Mouse (Mus musculus) intestine, embryonic 16.5 days (tissue): ENCODE results near the gene Man2a2. TPM values are rescaled to one million over a fixed set of nuclear protein-coding genes. Genes with fewer than 3 reads are reported as not detected.

Experiments
- ATAC-seq: fragments of 200-750 bp; cut with Nextera tagmentation; 2 replicates; pipeline ENCODE4 v1.8.0; 2017; ENCODE audit warnings: moderate TSS enrichment, moderate library complexity
- H3K27ac ChIP-seq: fragments of 300-500 bp; sonication (generic); 2 replicates; pipeline ENCODE4 v1.5.1; 2014; ENCODE audit warnings: mild to moderate bottlenecking, low read length
- H3K27me3 ChIP-seq: fragments of 300-500 bp; sonication (generic); replicated peaks from 2 replicates; pipeline ENCODE4 v1.6.1; 2014; ENCODE audit warnings: low read length, control low read depth, mixed read lengths; ENCODE audit not compliant: control insufficient read depth, insufficient read depth
- H3K36me3 ChIP-seq: fragments of 300-500 bp; sonication (generic); 2 replicates; pipeline ENCODE4 v1.6.1; 2014; ENCODE audit warnings: low read length, control low read depth; ENCODE audit not compliant: control insufficient read depth, insufficient read depth
- H3K4me1 ChIP-seq: fragments of 300-500 bp; sonication (generic); 2 replicates; pipeline ENCODE4 v1.6.1; 2014; ENCODE audit warnings: low read length, control low read depth, mixed read lengths; ENCODE audit not compliant: control insufficient read depth, insufficient read depth
- H3K4me2 ChIP-seq: fragments of 300-500 bp; sonication (generic); 2 replicates; pipeline ENCODE4 v1.6.1; 2014; ENCODE audit warnings: low read depth, low read length, control low read depth
- H3K4me3 ChIP-seq: fragments of 300-500 bp; sonication (generic); 2 replicates; pipeline ENCODE4 v1.5.1; 2014; ENCODE audit warnings: mild to moderate bottlenecking, low read length
- H3K9ac ChIP-seq: fragments of 300-500 bp; sonication (generic); 2 replicates; pipeline ENCODE4 v1.6.1; 2014; ENCODE audit warnings: low read depth, low read length
- H3K9me3 ChIP-seq: fragments of 300-500 bp; sonication (generic); 2 replicates; pipeline ENCODE4 v1.6.1; 2016; ENCODE audit warnings: low read length, control low read depth; ENCODE audit not compliant: control insufficient read depth
- WGBS: fragments of 180-500 bp; shearing (Covaris S2); extraction: QIAGEN DNeasy Blood & Tissue Kit; methylation state at CpG from one replicate; pipeline ENCODE4 v1.1.7; 2014; 5-methylcytosine and 5-hydroxymethylcytosine counted together
- polyA plus RNA-seq: library from polyadenylated mRNA; unstranded; fragments of >200 nt; fragmentation: Nextera tagmentation; extraction: Ambion mirVana; gene quantifications from 2 replicates; pipeline ENCODE4 v1.2.1, GENCODE M21; 2015

Man2a2 gene
- polyA plus RNA-seq, 1 experiment from 2014 or later, result 8.0 TPM

DNA sequence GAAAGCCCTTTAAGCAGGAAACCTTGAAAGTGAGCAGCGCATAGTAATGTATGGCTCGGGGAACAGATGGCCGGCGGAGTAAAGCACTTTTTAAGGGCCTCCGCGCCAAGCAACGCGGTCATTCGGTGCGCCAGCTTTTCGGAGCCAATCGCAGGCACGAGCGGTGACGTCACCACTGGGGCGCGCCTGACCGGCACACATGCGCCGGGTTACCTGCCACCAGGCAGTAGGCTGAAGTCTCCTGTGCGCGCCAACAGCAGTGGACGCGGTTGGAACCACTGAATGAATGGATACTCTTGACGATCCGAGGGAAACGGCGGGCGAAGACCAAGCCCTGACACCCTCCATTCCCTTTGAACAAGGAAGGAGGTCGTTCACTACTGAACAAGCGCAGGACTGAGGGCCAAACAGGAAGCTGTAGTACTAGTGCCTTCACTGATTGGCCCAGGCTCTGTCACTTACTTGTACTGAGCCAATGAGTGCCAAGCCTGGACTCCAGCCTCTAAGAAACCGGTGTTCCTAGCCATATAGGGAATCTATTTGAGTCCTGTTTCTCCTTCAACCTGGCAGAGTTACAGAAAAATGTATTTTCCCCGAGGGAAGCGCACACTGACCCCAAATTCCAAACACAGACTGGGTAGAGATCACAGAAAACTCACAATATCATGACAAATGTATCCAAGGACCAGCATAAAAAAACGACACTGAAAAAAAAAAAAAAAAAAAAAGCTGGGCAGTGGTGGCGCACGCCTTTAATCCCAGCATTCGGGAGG, 46.9 kb downstream of the Man2a2 start, which contains the start of gene Rccd1:
Rccd1 (minus strand) TSS at position 412 of the 773 bp plus-strand sequence.
- peak; percentile 99 for ATAC-seq

GRCm38 (mm10) chr7:80323336-80323735, 47.8 kb downstream of the Man2a2 start:
- peak overlapping the region; percentile 78 for H3K4me2 ChIP-seq
- no peaks in the 10 kb centered on the region for H3K27me3 ChIP-seq
- H3K27ac ChIP-seq, result peak overlapping the region; percentile 92
- peaks cover 13% of the 10 kb centered on the region for H3K4me1 ChIP-seq
- no peaks in the 10 kb centered on the region for H3K9me3 ChIP-seq
- WGBS, result 11% methylated on average over 8 of the region's 8 CpGs
- 0 out of 2 replicates have a peak, but pooled peaks have one; percentile 17 for ATAC-seq
- peak overlapping the region; percentile 76 for H3K9ac ChIP-seq
- peak overlapping the region; percentile 70 for H3K4me3 ChIP-seq
- H3K36me3 ChIP-seq, result 0 out of 2 replicates have a peak, but pooled peaks cover 8% of the 10 kb centered on the region

More for the DNA sequence above, 46.9 kb downstream of the Man2a2 start, which contains the start of gene Rccd1:
- Histone ChIP-seq H3K27ac (peak within 1 kb of the TSS; percentile 92), H3K4me3 (peak within 1 kb of the TSS; percentile 70), H3K4me2 (peak within 1 kb of the TSS; percentile 78), H3K9me3 (no peaks in the 10 kb centered on the region), H3K27me3 (no peaks in the 10 kb centered on the region), H3K36me3 (peaks cover 7% of the 10 kb centered on the region), H3K9ac (peak within 1 kb of the TSS; percentile 76), H3K4me1 (peaks cover 13% of the 10 kb centered on the region)
- WGBS, result 1% methylated on average over 38 of the region's 38 CpGs

GRCm38 (mm10) chr7:80319846-80320496, 51.2 kb downstream of the Man2a2 start:
- Histone ChIP-seq H3K27ac (no peak overlapping the region), H3K9me3 (no peaks in the 10 kb centered on the region), H3K4me2 (no peak overlapping the region), H3K4me1 (peaks cover 10% of the 10 kb centered on the region), H3K4me3 (no peak overlapping the region), H3K27me3 (no peaks in the 10 kb centered on the region), H3K9ac (no peak overlapping the region), H3K36me3 (peaks cover 11% of the 10 kb centered on the region; the same call in 1 of the 2 replicates)
- ATAC-seq, result no peak
- 84% methylated on average over 19 of the region's 19 CpGs for WGBS

GRCm38 (mm10) chr7:80318670-80319069, 52.5 kb downstream of the Man2a2 start:
- no peak for ATAC-seq
- WGBS, result 90% methylated on average over 4 of the region's 4 CpGs
- Histone ChIP-seq H3K9me3 (no peaks in the 10 kb centered on the region), H3K9ac (no peak overlapping the region), H3K4me3 (no peak overlapping the region), H3K36me3 (peaks cover 14% of the 10 kb centered on the region), H3K27ac (no peak overlapping the region), H3K4me2 (no peak overlapping the region), H3K4me1 (peaks cover 9% of the 10 kb centered on the region), H3K27me3 (no peaks in the 10 kb centered on the region)

DNA sequence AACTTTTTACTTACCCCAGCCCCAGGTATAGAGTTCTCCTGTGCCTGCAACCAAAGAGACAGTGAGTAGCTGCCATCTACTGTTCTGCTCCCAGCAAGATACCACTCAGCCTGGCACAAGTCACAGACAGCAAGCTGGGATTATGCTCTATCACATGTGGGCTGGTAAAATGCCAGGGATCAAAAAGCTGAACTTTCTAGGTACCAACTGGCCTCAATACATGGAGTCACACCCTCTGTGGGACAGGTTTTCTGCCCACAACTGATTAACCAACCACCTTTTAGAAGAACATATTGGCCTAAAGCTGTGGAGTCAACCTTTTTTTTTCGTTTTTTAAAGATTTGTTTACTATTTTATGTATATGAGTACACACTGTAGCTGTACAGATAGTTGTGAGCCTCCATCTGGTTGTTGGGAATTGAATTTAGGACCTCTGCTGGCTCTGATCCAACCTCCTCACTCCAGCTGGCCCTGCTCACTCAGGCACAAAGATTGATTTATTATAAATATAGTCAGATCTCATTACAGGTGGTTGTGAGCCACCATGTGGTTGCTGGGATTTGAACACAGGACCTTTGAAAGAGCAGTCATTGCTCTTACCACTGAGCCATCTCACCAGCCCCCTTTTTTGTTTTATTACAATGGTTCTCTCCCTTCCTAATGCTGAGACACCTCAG, 53.6 kb downstream of the Man2a2 start:
- WGBS, result 76% methylated on average over 1 of the region's 1 CpGs
- Histone ChIP-seq H3K27ac (no peak overlapping the region), H3K36me3 (peaks cover 22% of the 10 kb centered on the region), H3K4me3 (no peak overlapping the region), H3K9me3 (no peaks in the 10 kb centered on the region), H3K9ac (no peak overlapping the region), H3K27me3 (no peaks in the 10 kb centered on the region), H3K4me2 (no peak overlapping the region), H3K4me1 (no peaks in the 10 kb centered on the region)
- no peak for ATAC-seq

- 81% methylated on average over 2 of the region's 2 CpGs for WGBS
- Histone ChIP-seq H3K27me3 (no peaks in the 10 kb centered on the region), H3K9me3 (no peaks in the 10 kb centered on the region), H3K27ac (no peak overlapping the region), H3K4me2 (no peak overlapping the region), H3K4me3 (no peak overlapping the region), H3K9ac (no peak overlapping the region), H3K36me3 (peaks cover 29% of the 10 kb centered on the region), H3K4me1 (no peaks in the 10 kb centered on the region)
- ATAC-seq, result no peak
Observed at GRCm38 (mm10) chr7:80315733-80316132, 55.4 kb downstream of the Man2a2 start.

DNA sequence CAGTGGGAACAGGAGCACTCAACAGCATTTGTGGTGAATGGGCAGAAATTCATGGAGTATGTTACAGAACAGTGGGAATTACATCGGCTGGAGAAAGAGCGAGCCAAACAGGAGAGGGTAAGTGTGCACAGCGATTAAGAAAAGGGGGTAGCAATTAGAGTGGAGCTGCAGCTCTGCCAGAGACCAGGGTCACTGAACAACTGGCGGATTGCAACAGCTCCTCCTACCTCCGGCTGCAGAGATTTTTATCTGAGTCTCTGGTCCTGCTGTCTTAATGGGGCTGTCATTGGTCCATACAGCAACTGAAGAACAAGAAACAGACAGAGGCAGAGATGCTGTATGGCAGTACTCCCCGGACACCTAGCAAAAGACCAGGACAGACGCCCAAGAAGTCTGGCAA, 60.4 kb downstream of the Man2a2 start:
- Histone ChIP-seq H3K27me3 (no peaks in the 10 kb centered on the region), H3K4me2 (no peak overlapping the region), H3K27ac (no peak overlapping the region), H3K4me3 (no peak overlapping the region), H3K36me3 (peaks cover 25% of the 10 kb centered on the region), H3K4me1 (no peaks in the 10 kb centered on the region), H3K9ac (no peak overlapping the region), H3K9me3 (no peaks in the 10 kb centered on the region)
- ATAC-seq, result no peak
- WGBS, result 81% methylated on average over 7 of the region's 7 CpGs

- Histone ChIP-seq H3K4me1 (no peaks in the 10 kb centered on the region), H3K9me3 (no peaks in the 10 kb centered on the region), H3K4me2 (no peak overlapping the region), H3K27ac (no peak overlapping the region), H3K27me3 (no peaks in the 10 kb centered on the region), H3K4me3 (no peak overlapping the region), H3K36me3 (peaks cover 13% of the 10 kb centered on the region), H3K9ac (no peak overlapping the region)
- 78% methylated on average over 3 of the region's 3 CpGs for WGBS
- no peak for ATAC-seq
Observed at GRCm38 (mm10) chr7:80307766-80308165, 63.4 kb downstream of the Man2a2 start.

GRCm38 (mm10) chr7:80301522-80301921, 69.7 kb downstream of the Man2a2 start:
- Histone ChIP-seq H3K27me3 (no peaks in the 10 kb centered on the region), H3K9me3 (no peaks in the 10 kb centered on the region), H3K27ac (no peak overlapping the region), H3K9ac (no peak overlapping the region), H3K4me2 (no peak overlapping the region), H3K4me3 (no peak overlapping the region), H3K36me3 (peaks cover 9% of the 10 kb centered on the region), H3K4me1 (0 out of 2 replicates have a peak, but pooled peaks cover 10% of the 10 kb centered on the region)
- ATAC-seq, result no peak
- WGBS, result 83% methylated on average over 2 of the region's 2 CpGs
